Mouse (Mus musculus): ENCODE data around the gene Il25.

DNA sequence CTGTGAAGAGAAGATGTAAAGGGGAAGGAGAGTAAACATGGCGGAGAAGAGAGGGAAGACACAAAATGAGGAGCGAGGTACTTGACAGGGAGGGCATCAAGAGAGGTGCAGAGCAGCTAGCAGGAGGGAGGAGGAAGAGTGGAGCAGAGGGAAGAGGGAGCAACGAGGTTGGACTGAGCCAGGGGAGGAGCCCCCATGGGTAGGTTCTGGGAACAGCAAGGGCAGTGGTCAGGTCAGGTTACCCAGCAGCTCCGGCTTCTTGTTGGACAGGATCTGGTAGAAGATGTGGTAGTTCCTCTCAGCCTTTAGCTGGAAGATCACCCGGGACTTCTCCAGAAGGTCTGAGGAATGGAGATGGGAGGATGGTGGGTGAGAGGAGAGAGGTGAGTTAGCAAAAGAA is 29.0 kb downstream of the Il25 start:
- TF ChIP-seq EP300 (IDR thresholded peaks at IDR 0.05; ENCODE audit: low read depth) (no peak), CTCF (IDR thresholded peaks at IDR 0.05; ENCODE audit: low read depth) (no peak)

All from liver, embryonic 14.5 days (tissue).